Mouse (Mus musculus): Measurements from ENCODE around the gene I0C0044D17Rik. TPM values are rescaled to one million over a fixed set of nuclear protein-coding genes. Genes with fewer than 3 reads are reported as not detected.

The I0C0044D17Rik gene
- polyA plus RNA-seq, 1 experiment from 2014 or later = not detected

DNA sequence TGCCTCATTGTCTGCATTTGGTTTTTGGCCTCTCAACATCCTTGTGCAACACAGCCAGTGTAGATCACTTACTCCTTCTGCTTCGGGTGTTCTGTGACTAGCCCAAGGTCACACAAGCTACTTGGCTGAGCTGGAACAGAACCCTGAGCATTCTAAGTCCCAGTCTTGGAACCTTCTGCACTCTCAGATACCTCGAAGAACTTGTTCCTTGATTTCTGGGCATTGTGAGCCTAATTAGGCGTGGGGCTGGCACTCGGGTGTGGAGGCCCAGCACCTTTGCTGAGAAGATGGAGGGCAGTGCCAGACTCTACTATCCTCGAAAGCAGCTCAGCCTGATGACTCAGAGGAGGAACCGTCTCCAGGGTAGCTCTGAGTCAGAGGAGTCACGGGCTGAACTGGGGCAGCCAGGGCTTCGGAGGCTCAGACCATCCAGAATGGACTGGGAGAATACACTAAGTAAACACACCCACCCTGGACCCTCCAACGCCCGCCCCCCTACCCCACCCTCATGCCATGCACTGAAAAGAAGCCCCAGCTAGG lies 4.4 kb downstream of the I0C0044D17Rik start:
- ATAC-seq (replicated peaks; ENCODE audit: low FRiP score) (no peak), DNase-seq (ENCODE audit: low spot score) (no peak)
- 80% methylated on average over 10 of the region's 10 CpGs for WGBS
- Histone ChIP-seq H3K4me1 (replicated peaks; ENCODE audit: control insufficient read depth, insufficient read depth, low read length) (peaks cover 2% of the 10 kb centered on the region; the same call in 1 of the 2 replicates), H3K9ac (ENCODE audit: low read length) (no peak overlapping the region), H3K4me3 (ENCODE audit: low read depth, low read length) (no peak overlapping the region), H3K9me3 (ENCODE audit: control insufficient read depth, low read length) (no peaks in the 10 kb centered on the region), H3K36me3 (ENCODE audit: control insufficient read depth, insufficient read depth, low read length) (no peaks in the 10 kb centered on the region), H3K4me2 (ENCODE audit: low read depth, low read length, severe bottlenecking) (no peak overlapping the region), H3K27ac (ENCODE audit: low read depth, low read length) (no peak overlapping the region), H3K27me3 (ENCODE audit: control insufficient read depth, insufficient read depth, low read length) (peaks cover 21% of the 10 kb centered on the region)

DNA sequence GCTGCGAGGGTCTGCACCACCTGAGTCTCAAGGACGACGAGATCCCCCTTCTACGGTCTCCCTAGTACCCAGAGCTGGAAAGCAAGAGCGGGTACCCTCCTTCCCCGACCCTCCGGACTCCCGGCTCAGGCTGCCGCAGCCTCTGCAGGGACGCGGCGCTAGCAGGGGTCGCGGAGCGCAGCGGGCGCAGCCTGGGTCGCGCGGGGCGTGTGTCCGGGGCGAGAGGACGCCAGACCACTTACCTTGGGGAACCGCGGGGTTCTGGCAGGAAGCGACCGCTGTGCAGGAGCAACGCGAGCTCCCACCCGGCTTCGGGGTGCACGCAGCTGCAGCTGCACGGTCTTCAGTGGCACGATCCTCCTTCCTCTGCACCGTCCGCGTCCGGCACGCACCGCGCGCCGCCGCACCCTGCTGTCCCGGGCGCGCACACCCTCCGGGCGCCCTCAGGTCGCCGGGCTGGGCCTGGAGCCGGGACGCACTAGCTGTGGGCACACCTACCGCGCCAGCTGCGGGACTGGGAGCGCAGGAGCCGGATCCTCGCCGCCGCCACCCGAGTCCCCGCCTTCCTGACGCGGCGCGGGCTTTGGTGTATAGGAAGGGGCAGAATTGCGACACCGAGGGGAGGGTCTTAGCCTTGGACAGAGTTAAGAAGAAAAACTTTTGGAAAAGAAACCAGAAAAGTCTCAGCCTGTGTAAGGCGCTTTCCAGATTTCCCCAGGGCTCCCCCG lies 6.3 kb downstream of the I0C0044D17Rik start, which contains the start of gene Kank4:
TSS of gene Kank4 (minus strand) at position 354 of the 728 bp plus-strand sequence.
- peak; percentile 73 for DNase-seq (ENCODE audit: low spot score)
- H3K4me1 ChIP-seq (replicated peaks; ENCODE audit: control insufficient read depth, insufficient read depth, low read length) = peaks cover 2% of the 10 kb centered on the region; the same call in 1 of the 2 replicates
- peak; percentile 76 for ATAC-seq (replicated peaks; ENCODE audit: low FRiP score)
- peak within 1 kb of the TSS; percentile 65 for H3K9ac ChIP-seq (ENCODE audit: low read length)
- peaks cover 21% of the 10 kb centered on the region for H3K27me3 ChIP-seq (ENCODE audit: control insufficient read depth, insufficient read depth, low read length)
- no peak within 1 kb of the TSS for H3K27ac ChIP-seq (ENCODE audit: low read depth, low read length)
- H3K4me2 ChIP-seq (ENCODE audit: low read depth, low read length, severe bottlenecking) = peak within 1 kb of the TSS; percentile 99
- H3K4me3 ChIP-seq (ENCODE audit: low read depth, low read length) = peak within 1 kb of the TSS; percentile 64
- under 1% methylated on average over 72 of the region's 72 CpGs for WGBS
- no peaks in the 10 kb centered on the region for H3K36me3 ChIP-seq (ENCODE audit: control insufficient read depth, insufficient read depth, low read length)
- no peaks in the 10 kb centered on the region for H3K9me3 ChIP-seq (ENCODE audit: control insufficient read depth, low read length)

DNA sequence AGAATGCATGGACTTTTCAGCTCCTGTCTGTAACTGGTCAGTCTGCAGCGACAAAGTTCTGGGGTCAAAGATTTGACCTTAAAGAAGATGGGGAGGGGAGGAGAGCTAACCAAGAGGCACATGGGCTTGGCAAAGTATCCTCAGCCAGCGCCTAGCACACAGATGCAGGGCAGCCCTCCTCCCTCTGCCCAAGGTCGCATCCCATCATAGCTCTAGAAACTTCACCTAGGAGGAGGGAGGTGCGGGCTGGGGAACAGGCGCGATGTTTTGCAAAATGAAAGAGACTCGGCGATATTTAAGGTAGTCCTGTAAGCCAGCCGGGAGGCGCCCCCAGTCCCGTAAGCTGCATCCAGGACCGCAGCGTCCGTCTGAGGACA lies 6.8 kb downstream of the I0C0044D17Rik start:
- Histone ChIP-seq H3K27me3 (ENCODE audit: control insufficient read depth, insufficient read depth, low read length) (peaks cover 21% of the 10 kb centered on the region), H3K4me1 (replicated peaks; ENCODE audit: control insufficient read depth, insufficient read depth, low read length) (peaks cover 2% of the 10 kb centered on the region; the same call in 1 of the 2 replicates), H3K9me3 (ENCODE audit: control insufficient read depth, low read length) (no peaks in the 10 kb centered on the region), H3K4me2 (ENCODE audit: low read depth, low read length, severe bottlenecking) (peak overlapping the region; percentile 99), H3K9ac (ENCODE audit: low read length) (peak overlapping the region; percentile 65), H3K27ac (ENCODE audit: low read depth, low read length) (no peak overlapping the region), H3K4me3 (ENCODE audit: low read depth, low read length) (peak overlapping the region; percentile 64), H3K36me3 (ENCODE audit: control insufficient read depth, insufficient read depth, low read length) (no peaks in the 10 kb centered on the region)
- DNase-seq (ENCODE audit: low spot score) (no peak), ATAC-seq (replicated peaks; ENCODE audit: low FRiP score) (no peak)
- WGBS = 4% methylated on average over 14 of the region's 14 CpGs

DNA sequence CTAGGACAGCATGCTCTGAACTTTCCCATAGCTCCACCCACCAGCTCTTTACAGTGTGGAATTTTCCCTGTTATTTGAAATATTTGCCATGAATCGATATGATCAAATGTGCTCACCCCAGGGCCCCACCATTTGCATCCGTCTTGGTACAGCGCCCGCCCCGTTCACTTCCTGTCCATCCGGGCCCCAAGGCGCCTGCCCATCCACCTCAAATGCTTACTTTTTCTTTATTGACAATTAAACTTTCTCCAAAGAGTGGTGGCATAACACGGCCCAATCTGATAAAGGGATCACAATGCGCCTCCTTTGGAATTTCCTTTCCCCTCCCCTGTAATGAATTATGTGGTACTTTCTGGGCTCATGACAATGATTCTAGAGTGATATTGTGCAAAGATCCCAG lies 17.3 kb downstream of the I0C0044D17Rik start:
- H3K36me3 ChIP-seq (ENCODE audit: control insufficient read depth, insufficient read depth, low read length) = no peaks in the 10 kb centered on the region
- H3K9ac ChIP-seq (ENCODE audit: low read length) = no peak overlapping the region
- H3K9me3 ChIP-seq (ENCODE audit: control insufficient read depth, low read length) = no peaks in the 10 kb centered on the region
- 90% methylated on average over 9 of the region's 9 CpGs for WGBS
- no peak for ATAC-seq (replicated peaks; ENCODE audit: low FRiP score)
- DNase-seq (ENCODE audit: low spot score) = no peak
- no peaks in the 10 kb centered on the region for H3K4me1 ChIP-seq (replicated peaks; ENCODE audit: control insufficient read depth, insufficient read depth, low read length)
- H3K27me3 ChIP-seq (ENCODE audit: control insufficient read depth, insufficient read depth, low read length) = no peaks in the 10 kb centered on the region
- no peak overlapping the region for H3K4me2 ChIP-seq (ENCODE audit: low read depth, low read length, severe bottlenecking)
- no peak overlapping the region for H3K27ac ChIP-seq (ENCODE audit: low read depth, low read length)
- no peak overlapping the region for H3K4me3 ChIP-seq (ENCODE audit: low read depth, low read length)

DNA sequence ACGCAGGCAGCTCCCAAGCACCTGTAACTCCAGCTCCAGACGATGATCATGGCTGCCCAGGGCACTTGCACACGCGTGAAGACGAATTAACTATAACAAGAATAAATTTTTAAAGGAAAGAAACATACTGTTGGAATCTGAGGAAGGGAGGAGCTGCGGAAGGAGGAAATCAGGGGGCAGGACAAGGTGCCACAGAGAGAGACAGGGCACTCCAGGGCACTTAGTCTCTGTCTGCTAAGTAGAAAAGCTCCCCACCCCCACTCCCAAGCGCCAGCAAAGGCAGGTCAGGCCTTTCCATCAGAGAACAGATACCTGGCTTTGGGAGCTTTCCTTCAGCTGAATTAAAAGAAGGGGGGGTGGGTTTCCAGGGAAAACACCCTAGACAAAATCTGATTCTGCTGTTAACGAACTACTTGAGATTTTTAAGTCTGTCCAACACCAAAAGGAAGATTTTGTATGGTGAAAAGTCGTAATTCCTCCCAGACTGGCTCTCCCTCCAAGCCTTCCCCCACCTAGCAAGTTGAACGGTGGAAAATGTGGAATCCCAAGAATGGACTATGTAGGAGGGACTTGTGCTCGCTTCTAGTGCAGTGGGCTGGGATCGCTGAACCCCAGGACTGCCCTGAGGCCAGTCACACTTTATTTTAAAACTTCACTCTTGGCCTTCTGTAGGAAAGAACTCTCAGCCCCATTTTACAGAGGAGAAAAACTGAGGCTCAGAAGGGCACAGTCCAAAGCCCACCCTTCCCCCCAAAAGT lies 18.2 kb downstream of the I0C0044D17Rik start:
- DNase-seq (ENCODE audit: low spot score) (no peak), ATAC-seq (replicated peaks; ENCODE audit: low FRiP score) (no peak)
- Histone ChIP-seq H3K36me3 (ENCODE audit: control insufficient read depth, insufficient read depth, low read length) (no peaks in the 10 kb centered on the region), H3K4me2 (ENCODE audit: low read depth, low read length, severe bottlenecking) (no peak overlapping the region), H3K27ac (ENCODE audit: low read depth, low read length) (no peak overlapping the region), H3K9ac (ENCODE audit: low read length) (no peak overlapping the region), H3K9me3 (ENCODE audit: control insufficient read depth, low read length) (no peaks in the 10 kb centered on the region), H3K27me3 (ENCODE audit: control insufficient read depth, insufficient read depth, low read length) (no peaks in the 10 kb centered on the region), H3K4me1 (replicated peaks; ENCODE audit: control insufficient read depth, insufficient read depth, low read length) (no peaks in the 10 kb centered on the region), H3K4me3 (ENCODE audit: low read depth, low read length) (no peak overlapping the region)
- WGBS = 60% methylated on average over 12 of the region's 12 CpGs

DNA sequence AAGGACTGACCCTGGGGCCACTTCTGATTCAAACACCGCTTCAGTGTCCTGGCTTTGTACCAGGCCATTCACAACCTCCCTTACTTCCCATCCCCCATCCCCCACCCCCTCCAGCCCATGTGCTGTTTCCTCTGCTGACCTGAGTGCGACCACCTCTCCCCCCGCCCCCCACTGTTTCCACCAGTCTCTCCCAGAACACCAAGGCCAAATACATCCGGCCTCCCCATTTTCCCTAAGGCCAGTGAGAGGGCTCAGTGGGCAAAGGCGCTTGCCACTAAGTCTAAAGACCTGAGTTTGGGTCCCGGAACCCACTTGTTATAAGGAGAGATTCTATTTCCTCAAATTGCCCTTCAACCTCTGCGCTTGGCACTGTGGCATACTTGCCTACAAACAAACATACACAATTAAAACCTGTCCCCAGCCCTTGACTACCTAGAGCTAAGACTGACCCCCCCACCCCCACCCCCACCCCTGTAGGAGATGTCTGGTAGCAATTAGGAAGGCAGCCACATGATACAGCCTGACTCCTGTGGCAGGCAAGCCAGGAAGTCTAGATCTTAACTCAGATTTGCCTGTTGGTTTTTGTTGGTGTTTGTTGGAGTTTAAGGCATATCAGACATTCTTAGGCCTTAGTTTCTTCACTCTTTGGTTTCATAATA lies 19.0 kb downstream of the I0C0044D17Rik start:
- no peaks in the 10 kb centered on the region for H3K36me3 ChIP-seq (ENCODE audit: control insufficient read depth, insufficient read depth, low read length)
- H3K27ac ChIP-seq (ENCODE audit: low read depth, low read length) = no peak overlapping the region
- 70% methylated on average over 7 of the region's 7 CpGs for WGBS
- no peak overlapping the region for H3K4me3 ChIP-seq (ENCODE audit: low read depth, low read length)
- no peak overlapping the region for H3K4me2 ChIP-seq (ENCODE audit: low read depth, low read length, severe bottlenecking)
- ATAC-seq (replicated peaks; ENCODE audit: low FRiP score) (no peak), DNase-seq (ENCODE audit: low spot score) (no peak)
- H3K9me3 ChIP-seq (ENCODE audit: control insufficient read depth, low read length) = no peaks in the 10 kb centered on the region
- no peak overlapping the region for H3K9ac ChIP-seq (ENCODE audit: low read length)
- H3K4me1 ChIP-seq (replicated peaks; ENCODE audit: control insufficient read depth, insufficient read depth, low read length) = no peaks in the 10 kb centered on the region
- no peaks in the 10 kb centered on the region for H3K27me3 ChIP-seq (ENCODE audit: control insufficient read depth, insufficient read depth, low read length)

DNA sequence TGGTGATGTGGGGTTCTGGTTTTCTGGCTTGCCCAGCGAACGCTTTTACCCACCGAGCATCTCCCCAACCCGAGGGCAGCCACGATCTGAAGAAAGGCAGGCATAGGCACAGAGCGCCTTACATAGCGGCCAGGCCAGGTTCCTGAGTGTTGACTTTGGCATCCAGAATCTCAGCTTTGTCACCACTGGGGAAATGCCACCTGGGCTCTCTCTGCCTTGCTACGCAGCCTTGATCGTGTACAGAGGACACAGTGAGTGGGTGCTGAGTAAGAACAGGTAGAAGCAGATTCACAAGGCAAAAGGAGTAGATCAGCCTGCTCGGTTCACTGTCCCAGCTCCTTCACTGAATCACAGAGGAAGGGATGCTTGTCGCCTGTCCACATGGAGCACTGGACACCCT lies 21.9 kb downstream of the I0C0044D17Rik start:
- H3K27ac ChIP-seq (ENCODE audit: low read depth, low read length) = no peak overlapping the region
- no peak for DNase-seq (ENCODE audit: low spot score)
- ATAC-seq (replicated peaks; ENCODE audit: low FRiP score) = no peak
- H3K9ac ChIP-seq (ENCODE audit: low read length) = no peak overlapping the region
- H3K4me2 ChIP-seq (ENCODE audit: low read depth, low read length, severe bottlenecking) = no peak overlapping the region
- no peaks in the 10 kb centered on the region for H3K9me3 ChIP-seq (ENCODE audit: control insufficient read depth, low read length)
- H3K4me3 ChIP-seq (ENCODE audit: low read depth, low read length) = no peak overlapping the region
- 93% methylated on average over 11 of the region's 11 CpGs for WGBS
- H3K27me3 ChIP-seq (ENCODE audit: control insufficient read depth, insufficient read depth, low read length) = no peaks in the 10 kb centered on the region
- no peaks in the 10 kb centered on the region for H3K4me1 ChIP-seq (replicated peaks; ENCODE audit: control insufficient read depth, insufficient read depth, low read length)
- no peaks in the 10 kb centered on the region for H3K36me3 ChIP-seq (ENCODE audit: control insufficient read depth, insufficient read depth, low read length)

DNA sequence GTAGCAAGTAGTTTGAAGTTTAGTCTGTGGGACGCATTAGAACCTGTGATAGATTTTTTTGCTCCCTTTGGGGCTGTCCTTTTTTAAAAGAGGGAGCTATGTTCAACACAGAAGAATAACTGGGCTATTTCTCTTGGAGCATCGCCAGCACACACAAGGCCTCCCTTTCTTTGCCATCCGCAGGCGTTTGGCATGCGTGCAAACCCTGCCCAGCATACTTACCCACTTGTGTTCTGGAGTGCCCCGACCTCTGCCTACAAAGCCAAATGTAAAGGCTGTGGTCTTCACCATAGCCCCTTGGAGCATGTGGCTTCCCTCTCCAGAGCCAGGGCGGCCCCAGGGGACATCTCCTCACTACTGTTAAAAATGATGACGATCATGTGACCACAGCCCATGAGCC lies 22.8 kb downstream of the I0C0044D17Rik start:
- Histone ChIP-seq H3K4me1 (replicated peaks; ENCODE audit: control insufficient read depth, insufficient read depth, low read length) (no peaks in the 10 kb centered on the region), H3K27me3 (ENCODE audit: control insufficient read depth, insufficient read depth, low read length) (no peaks in the 10 kb centered on the region), H3K4me2 (ENCODE audit: low read depth, low read length, severe bottlenecking) (no peak overlapping the region), H3K27ac (ENCODE audit: low read depth, low read length) (no peak overlapping the region), H3K9ac (ENCODE audit: low read length) (no peak overlapping the region), H3K4me3 (ENCODE audit: low read depth, low read length) (no peak overlapping the region), H3K9me3 (ENCODE audit: control insufficient read depth, low read length) (no peaks in the 10 kb centered on the region), H3K36me3 (ENCODE audit: control insufficient read depth, insufficient read depth, low read length) (no peaks in the 10 kb centered on the region)
- WGBS = 89% methylated on average over 8 of the region's 8 CpGs
- ATAC-seq (replicated peaks; ENCODE audit: low FRiP score) (no peak), DNase-seq (ENCODE audit: low spot score) (no peak)

Data from forebrain, embryonic 11.5 days (tissue).